Mouse (Mus musculus) megakaryocyte, embryonic 14.5 days (primary cell): ENCODE results near the gene Clec18a. TPM values are rescaled to one million over a fixed set of nuclear protein-coding genes. Genes with fewer than 3 reads are reported as not detected.
"Not testable (repeated sequence)": the region's sequence is repeated elsewhere in the genome, so short reads cannot be mapped to it uniquely, and the experiment has no call there.

Source experiments
- H3K27me3 ChIP-seq: replicated peaks from 2 replicates; pipeline ENCODE3; 2012; ENCODE audit warnings: inconsistent platforms
- H3K36me3 ChIP-seq: replicated peaks from 2 replicates; pipeline ENCODE3; 2012; ENCODE audit warnings: low read length, inconsistent platforms, mixed read lengths
- H3K4me1 ChIP-seq: 2 replicates; pipeline ENCODE4 v1.6.1; 2012; ENCODE audit warnings: inconsistent platforms
- H3K4me3 ChIP-seq: replicated peaks from 2 replicates; pipeline ENCODE3; 2012; ENCODE audit warnings: moderate library complexity, mild to moderate bottlenecking, inconsistent platforms
- H3K9me3 ChIP-seq: 2 replicates; pipeline ENCODE4 v1.6.1; 2012; ENCODE audit warnings: inconsistent platforms
- FLI1 ChIP-seq: IDR thresholded peaks from 2 replicates; pipeline ENCODE4 v1.6.1; 2012; ENCODE audit warnings: low read length, inconsistent platforms, mixed read lengths
- GATA1 ChIP-seq: IDR thresholded peaks from 3 replicates; pipeline ENCODE4 v1.6.1; 2012; ENCODE audit warnings: mixed read lengths, low read length, inconsistent platforms, borderline replicate concordance
- polyA plus RNA-seq: library from polyadenylated mRNA; stranded (reverse); fragments of >175 nt; gene quantifications from 2 replicates; pipeline ENCODE4 v1.2.3, GENCODE M21; 2012; ENCODE audit warnings: low replicate concordance; ENCODE audit not compliant: insufficient read depth

Clec18a gene
- polyA plus RNA-seq, result not detected in 2 replicates

GRCm38 (mm10) chr8:111092326-111092725 is at the start of gene Clec18a:
Clec18a (minus strand) TSS chr8:111092426.
- peaks cover 22% of the 10 kb centered on the region for H3K4me1 ChIP-seq
- not testable (repeated sequence) for H3K4me3 ChIP-seq, H3K9me3 ChIP-seq, H3K36me3 ChIP-seq
- H3K27me3 ChIP-seq, result peaks cover 15% of the 10 kb centered on the region

- Histone ChIP-seq H3K4me3 (no peak overlapping the region), H3K36me3 (peaks cover 85% of the 10 kb centered on the region), H3K4me1 (no peaks in the 10 kb centered on the region), H3K27me3 (no peaks in the 10 kb centered on the region), H3K9me3 (no peaks in the 10 kb centered on the region)
- TF ChIP-seq FLI1 (no peak), GATA1 (no peak)
Measured at GRCm38 (mm10) chr8:111130756-111131155, 38.5 kb upstream of the Clec18a start.

GRCm38 (mm10) chr8:111119481-111119880 is 27.3 kb upstream of the Clec18a start:
- Histone ChIP-seq H3K27me3 (no peaks in the 10 kb centered on the region), H3K36me3 (peaks cover 71% of the 10 kb centered on the region), H3K9me3 (peaks cover 7% of the 10 kb centered on the region), H3K4me1 (no peaks in the 10 kb centered on the region), H3K4me3 (no peak overlapping the region)
- TF ChIP-seq GATA1 (no peak), FLI1 (no peak)

GRCm38 (mm10) chr8:111114891-111115290 is 22.7 kb upstream of the Clec18a start:
- Histone ChIP-seq H3K36me3 (peaks cover 49% of the 10 kb centered on the region), H3K9me3 (no peaks in the 10 kb centered on the region)
- TF ChIP-seq FLI1 (no peak), GATA1 (no peak)

GRCm38 (mm10) chr8:111094719-111095302 is 2.6 kb upstream of the Clec18a start:
- H3K36me3 ChIP-seq, H3K9me3 ChIP-seq: not testable (repeated sequence)
- Histone ChIP-seq H3K27me3 (peaks cover 15% of the 10 kb centered on the region), H3K4me1 (peaks cover 22% of the 10 kb centered on the region), H3K4me3 (peak overlapping the region; percentile 97)

More at GRCm38 (mm10) chr8:111114891-111115290, 22.7 kb upstream of the Clec18a start:
- no peaks in the 10 kb centered on the region for H3K4me1 ChIP-seq
- no peaks in the 10 kb centered on the region for H3K27me3 ChIP-seq
- no peak overlapping the region for H3K4me3 ChIP-seq

GRCm38 (mm10) chr8:111093865-111094718 is 1.9 kb upstream of the Clec18a start, which contains the start of gene Pdpr:
Pdpr (plus strand) TSS chr8:111094630.
- TF ChIP-seq FLI1 (no peak), GATA1 (no peak)
- peaks cover 22% of the 10 kb centered on the region for H3K4me1 ChIP-seq
- H3K27me3 ChIP-seq, result peaks cover 15% of the 10 kb centered on the region
- H3K9me3 ChIP-seq, result no peaks in the 10 kb centered on the region
- H3K4me3 ChIP-seq, result peak within 1 kb of the TSS; percentile 97
- H3K36me3 ChIP-seq, result no peaks in the 10 kb centered on the region

GRCm38 (mm10) chr8:111091706-111092105 is 520 bp downstream of the Clec18a start:
- Histone ChIP-seq H3K27me3 (peaks cover 15% of the 10 kb centered on the region), H3K4me1 (peaks cover 22% of the 10 kb centered on the region), H3K36me3 (no peaks in the 10 kb centered on the region), H3K4me3 (no peak overlapping the region), H3K9me3 (no peaks in the 10 kb centered on the region)
- TF ChIP-seq FLI1, result no peak
- TF ChIP-seq GATA1, result no peak

- H3K4me1 ChIP-seq, result peaks cover 9% of the 10 kb centered on the region
- H3K36me3 ChIP-seq, result no peaks in the 10 kb centered on the region
- H3K4me3 ChIP-seq, result no peak overlapping the region
- TF ChIP-seq GATA1 (no peak), FLI1 (no peak)
- H3K27me3 ChIP-seq, result peaks cover 9% of the 10 kb centered on the region
- H3K9me3 ChIP-seq, result no peaks in the 10 kb centered on the region
Measured at GRCm38 (mm10) chr8:111090126-111090525, 2.1 kb downstream of the Clec18a start.

GRCm38 (mm10) chr8:111083936-111084335 is 8.3 kb downstream of the Clec18a start:
- peaks cover 46% of the 10 kb centered on the region for H3K27me3 ChIP-seq
- H3K4me3 ChIP-seq, H3K9me3 ChIP-seq: not testable (repeated sequence)

GRCm38 (mm10) chr8:111081580-111082258 is 10.5 kb downstream of the Clec18a start:
- Histone ChIP-seq H3K27me3 (peaks cover 52% of the 10 kb centered on the region), H3K4me3 (no peak overlapping the region), H3K9me3 (no peaks in the 10 kb centered on the region), H3K36me3 (no peaks in the 10 kb centered on the region), H3K4me1 (peaks cover 6% of the 10 kb centered on the region; the same call in 1 of the 2 replicates)
- TF ChIP-seq FLI1 (no peak), GATA1 (no peak)

More at GRCm38 (mm10) chr8:111083936-111084335, 8.3 kb downstream of the Clec18a start:
- H3K36me3 ChIP-seq, H3K4me1 ChIP-seq: not testable (repeated sequence)
